Mouse (Mus musculus) mouse embryonic stem cell (cell line): Measurements from ENCODE around the gene U90926.
"Not testable (repeated sequence)": the region's sequence is repeated elsewhere in the genome, so short reads cannot be mapped to it uniquely, and the experiment has no call there.

Experiments
- in situ Hi-C, 2 experiments: fragments of 300-500 bp; cut with MboI; formaldehyde crosslinking; loops; 1 replicate in 1 of 2; 3 replicates in 1 of 2; pipeline ENCODE4 v1.14.3; 2019 to 2020; ENCODE audit warnings: low sequenced_read_pairs in 2 of 2, low pct_unique_long_range_greater_than_20kb in 1 of 2, mixed read lengths in 1 of 2; ENCODE audit not compliant: unreplicated experiment in 1 of 2

U90926 gene

DNA sequence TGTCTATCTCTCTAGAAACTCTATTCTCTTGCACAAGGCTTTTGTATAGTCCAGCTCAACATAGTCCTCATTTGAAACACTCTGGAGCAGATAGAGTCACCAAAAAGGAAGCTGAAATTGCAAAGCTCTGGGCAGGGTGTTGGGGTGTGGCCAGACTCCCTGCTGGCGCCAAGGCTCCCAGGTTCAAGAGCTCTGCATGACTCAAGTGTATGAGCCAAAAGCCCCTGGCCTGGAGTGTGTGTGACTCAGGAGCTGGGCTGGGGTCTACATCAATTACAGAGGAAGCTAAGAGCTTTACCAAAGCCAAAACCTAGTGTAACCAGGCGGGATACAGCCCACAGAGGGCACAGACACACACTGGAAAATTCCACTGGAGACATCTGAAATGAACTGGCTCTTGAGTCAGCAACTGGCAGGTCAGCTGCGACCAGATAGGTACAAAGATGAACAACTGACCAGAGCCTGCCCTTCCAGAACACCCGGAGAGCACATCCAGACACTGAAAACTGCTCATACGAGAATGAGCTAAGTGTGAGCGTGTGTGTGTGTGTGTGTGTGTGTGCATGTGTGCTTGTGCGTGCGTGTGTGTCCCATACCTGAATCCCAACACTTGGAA, 5.2 kb upstream of the U90926 start:
- in situ Hi-C loops, result no loop called here

DNA sequence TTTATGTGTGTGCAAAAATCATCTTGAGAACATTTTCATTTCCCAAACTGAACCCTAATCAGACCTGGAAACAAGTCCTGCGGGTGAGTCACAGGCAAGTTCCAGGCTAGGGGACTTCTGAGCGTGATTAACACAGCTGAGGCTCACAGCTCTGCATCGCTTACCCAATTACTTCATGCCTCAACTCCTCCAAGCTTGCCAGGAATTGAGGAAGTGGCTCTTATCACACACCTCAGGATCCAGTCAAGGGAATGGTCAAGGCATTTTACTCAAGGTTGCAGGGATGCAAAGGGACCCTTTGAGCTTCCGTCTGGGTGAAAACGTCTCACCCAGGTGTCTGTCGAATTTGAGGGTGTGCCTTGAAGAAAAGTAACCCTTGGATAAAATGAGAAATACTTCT, 4.6 kb upstream of the U90926 start:
- in situ Hi-C loops, result no loop called here

DNA sequence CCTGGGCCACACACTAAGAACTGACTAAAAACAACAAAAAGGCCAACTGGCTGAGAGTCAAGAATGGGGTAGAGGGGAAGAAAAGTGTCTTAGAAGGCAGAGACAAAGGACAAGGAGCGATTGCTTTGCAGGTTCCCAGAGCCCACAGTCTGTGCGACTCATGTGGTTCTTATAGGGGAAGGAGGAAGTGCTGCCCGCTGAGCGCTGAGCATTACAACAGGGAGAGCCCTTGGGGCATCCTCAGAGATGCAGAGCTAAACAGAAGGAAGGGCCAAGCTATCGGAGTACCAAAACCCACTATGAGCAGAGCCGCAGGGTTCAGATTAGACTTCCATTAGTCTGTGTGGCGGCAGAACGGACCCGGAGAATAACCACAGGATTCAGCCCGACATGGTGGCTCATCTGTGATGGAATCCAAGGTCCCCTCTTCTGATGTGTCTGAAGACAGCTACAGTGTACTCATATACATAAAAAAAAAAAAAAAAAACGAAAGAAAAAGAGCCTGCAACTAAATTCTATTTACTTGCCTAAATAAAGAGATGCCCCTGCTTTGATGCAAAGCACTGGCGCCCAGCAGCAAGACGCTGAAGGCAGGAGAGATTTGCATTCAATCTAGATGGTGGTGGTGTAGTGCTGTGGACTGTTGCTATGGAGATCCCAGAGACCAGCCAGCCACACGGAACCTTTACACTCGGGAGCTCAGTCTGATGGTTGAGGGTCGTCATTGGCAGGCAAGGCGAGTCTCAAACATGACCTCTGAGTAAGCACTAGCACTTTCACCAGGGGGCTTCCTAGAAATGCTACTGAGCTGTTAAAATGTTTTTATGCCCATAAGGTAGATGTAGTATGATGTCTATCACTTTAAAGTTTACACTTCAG, 3.9 kb upstream of the U90926 start:
- in situ Hi-C loops, result no loop called here

DNA sequence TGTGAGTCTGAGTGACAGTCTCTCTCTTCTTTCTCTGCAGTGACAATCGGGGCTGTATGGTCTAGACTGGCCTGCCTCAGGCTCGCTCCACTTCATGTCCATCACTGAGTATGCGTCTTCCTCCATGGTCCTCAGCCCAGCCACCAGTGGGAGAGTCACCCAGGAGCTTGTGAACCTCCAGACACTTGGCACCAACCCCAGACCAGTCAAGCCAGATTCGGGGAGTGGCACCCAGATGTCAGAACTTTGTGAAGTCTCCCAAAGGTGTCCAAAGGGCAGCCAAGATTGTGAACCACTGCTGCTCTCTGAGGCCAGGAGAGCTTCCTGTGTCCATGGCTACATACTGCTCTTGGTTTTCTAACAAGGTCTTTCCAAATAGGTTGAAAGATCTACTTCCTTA, 3.0 kb downstream of the U90926 start:
- in situ Hi-C loops, result no loop called here

DNA sequence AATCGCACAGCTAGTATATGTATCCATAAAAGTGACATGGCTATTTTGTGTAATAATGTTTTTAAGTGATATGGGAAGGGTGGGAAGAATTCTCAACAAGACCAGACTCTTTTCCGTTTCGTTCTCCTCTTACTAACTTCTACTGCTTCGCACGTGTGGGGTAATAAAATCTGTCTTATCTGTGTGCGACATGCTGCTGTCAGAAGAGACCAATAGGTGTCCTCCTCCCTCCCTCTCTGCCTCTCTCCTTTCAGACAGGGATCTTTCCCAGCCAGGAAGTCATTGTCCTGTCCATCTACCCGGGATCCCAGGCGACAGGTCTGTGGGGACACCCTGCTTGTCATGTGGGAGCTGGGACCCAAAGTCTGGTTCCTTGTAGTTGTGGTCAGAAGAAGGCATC, 5.0 kb downstream of the U90926 start:
- in situ Hi-C loops, result no loop called here

DNA sequence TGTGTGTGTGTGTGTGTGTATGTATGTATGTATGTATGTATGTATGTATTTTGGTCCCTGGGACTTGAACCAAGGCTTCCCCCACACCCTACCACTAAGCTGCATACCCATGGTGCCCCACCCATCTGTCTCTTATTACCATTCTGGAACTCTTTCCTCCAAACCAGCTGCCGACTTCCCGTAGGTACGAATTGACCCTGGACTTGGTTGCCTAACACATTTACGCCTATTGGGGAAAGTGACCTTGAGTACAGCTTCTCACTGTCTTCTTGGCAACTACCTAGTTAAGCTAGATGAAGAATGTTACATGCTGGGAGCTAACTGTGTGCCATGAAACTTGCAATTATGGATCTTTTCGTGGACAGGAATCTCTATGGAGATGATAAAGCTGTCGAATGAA, 9.1 kb downstream of the U90926 start:
- in situ Hi-C loops, result no loop called here

DNA sequence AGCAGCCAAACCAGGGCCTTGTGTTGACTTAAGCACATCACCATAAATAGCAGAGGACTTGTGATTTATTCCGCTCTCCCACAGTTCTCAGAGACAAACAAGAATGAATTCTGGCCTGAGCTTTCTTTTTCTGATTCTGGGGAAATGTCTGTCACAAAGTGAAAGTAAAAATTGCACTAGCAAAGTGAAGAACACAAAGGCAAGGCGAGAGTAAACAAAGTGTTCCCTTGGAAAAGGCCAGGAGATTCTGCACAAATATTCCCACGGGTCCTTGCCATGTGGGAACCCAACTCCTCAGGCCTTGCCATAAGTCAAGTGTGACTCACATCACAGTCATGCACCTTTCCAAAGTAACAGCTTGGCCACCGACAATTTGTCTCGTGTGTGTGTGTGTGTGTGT, 9.5 kb downstream of the U90926 start:
- in situ Hi-C loops, result no loop called here

DNA sequence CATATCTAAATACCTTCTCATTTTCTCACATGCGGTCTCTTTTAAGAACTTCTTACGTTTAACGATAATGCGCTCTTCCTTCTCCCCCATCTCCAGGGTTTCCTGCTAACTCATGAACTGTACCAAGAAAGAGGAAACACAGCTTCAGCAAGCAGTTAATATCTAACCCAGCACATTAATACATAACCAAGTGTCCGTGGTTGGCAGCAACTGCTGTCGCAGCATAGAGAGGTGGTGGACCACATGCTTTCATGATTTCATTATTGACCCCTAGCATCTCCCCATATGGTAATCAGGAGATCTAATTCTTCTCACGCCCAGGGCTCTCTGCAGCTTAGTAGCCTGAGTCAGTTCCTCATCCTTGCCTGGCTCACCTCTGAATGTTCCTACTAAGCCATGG, 10.0 kb downstream of the U90926 start:
- in situ Hi-C loops, result no loop called here

DNA sequence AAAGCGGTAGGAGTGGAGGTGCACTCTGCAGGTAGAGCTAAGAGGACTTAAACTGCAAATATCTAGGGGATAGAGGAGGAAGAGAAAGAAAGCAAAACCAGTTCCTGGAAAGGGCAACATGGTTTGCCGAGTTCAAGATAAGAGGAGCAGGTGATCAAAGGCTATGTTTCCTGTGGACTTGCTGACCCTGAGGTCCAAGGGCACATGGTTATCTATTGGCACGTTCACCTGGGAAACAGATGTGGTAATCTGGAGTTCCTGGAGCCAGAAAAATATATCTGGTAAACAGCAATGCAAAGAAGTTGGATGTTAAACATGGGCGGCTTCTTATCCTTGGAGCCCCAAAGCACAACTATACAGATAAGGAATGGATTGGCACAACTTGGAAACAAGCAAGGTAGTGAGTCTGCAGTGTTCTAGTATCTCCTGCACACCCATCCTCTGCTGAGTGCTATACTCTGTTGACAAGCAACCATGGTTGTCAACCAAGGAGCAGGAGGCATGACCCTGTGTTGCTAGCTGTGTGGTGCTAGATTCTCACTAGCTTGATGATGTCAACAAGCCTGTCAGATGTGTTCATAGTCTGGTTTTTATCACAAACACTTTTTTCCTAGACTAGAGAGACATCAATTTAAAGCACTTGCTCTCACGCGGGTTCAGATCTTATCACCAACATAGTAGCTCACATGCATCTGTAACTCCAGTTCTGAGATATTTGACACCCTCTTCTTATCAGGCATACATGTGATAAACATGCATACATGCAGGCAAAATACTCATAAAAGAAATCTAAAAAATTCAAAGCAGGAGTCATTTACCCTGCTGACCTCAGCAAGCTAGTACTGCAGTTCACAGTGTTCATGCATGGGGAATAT, 10.8 kb downstream of the U90926 start:
- in situ Hi-C loops, result no loop called here

DNA sequence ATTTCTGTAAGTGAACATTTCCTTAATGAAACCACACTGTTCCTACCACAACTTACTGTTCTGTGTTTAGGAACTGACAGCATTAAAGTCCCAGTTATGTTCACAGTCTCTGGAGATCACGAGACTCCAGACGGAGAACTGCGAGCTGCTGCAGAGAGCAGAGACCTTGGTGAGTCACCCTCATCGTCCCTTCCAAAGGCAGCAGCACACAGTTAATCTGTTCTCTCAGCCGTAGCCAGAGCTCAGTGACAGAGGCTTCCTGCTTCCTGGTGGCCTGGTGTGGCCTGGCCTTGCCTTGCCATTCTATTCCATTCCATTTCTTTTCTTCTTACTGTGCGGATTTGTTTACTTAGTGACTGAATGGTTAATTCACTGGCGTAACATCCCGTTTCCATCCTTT, 16.9 kb downstream of the U90926 start:
- in situ Hi-C loops, result no loop called here

DNA sequence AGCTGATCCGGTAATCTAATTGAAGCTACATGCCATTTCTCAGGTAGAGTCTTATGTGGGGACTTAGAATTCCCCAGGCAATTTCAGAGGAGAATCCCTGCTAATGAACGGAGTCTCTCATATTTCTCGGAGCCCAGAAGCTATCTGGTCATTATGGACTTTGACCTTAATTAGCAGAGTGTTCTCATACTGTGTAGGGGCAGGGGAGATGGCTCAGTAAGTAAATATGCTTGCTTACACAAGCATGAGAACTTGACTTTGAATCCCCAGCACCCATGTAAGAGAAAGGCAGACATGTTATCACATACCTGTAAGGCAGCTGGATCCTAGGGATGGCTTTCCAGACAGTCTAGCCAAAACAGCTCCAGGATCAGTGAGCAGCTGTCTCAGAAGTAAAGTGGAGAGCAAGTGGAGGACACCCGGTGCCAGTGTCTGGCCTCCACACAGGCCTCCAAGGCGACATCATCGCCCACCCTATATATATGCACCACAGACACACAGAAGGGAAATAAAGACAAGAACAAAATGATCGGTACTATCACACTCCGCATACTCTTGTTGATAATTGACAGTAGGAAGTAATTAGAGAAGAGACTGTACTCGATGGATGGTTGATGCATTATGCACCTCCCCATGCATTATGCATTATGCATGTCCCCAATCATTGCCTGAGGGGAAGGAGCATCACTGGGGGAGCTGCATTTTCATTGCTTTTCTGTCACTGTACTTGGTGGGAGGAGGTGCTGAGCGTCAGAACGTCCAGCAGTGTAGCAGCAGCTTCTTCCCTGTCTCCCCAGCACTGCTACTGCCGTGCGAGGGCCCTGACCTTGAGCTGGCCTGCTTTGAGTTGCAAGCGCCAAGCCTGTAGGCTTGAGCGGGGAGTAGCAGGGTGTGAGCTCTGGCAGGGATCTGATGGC, 18.1 kb downstream of the U90926 start:
- in situ Hi-C loops, result no loop called here

DNA sequence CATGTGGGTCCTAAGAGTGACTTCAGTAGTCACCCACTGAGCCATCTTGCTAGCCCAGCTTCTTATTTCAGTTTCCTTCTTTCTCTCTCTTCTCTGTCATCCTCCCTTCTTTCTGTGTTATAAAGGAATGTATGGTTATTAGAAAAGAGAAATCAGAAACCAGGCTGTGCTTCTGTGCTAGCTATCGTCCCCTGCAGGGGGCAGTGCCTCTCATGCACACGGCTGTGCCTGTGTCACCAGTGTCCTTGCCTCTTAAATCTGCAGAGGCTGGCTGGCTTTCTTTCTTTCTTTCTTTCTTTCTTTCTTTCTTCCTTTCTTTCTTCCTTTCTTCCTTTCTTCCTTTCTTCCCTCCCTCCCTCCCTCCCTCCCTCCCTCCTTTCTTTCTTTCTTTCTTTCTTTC, 19.5 kb downstream of the U90926 start:
- in situ Hi-C loops, result not testable (repeated sequence)

DNA sequence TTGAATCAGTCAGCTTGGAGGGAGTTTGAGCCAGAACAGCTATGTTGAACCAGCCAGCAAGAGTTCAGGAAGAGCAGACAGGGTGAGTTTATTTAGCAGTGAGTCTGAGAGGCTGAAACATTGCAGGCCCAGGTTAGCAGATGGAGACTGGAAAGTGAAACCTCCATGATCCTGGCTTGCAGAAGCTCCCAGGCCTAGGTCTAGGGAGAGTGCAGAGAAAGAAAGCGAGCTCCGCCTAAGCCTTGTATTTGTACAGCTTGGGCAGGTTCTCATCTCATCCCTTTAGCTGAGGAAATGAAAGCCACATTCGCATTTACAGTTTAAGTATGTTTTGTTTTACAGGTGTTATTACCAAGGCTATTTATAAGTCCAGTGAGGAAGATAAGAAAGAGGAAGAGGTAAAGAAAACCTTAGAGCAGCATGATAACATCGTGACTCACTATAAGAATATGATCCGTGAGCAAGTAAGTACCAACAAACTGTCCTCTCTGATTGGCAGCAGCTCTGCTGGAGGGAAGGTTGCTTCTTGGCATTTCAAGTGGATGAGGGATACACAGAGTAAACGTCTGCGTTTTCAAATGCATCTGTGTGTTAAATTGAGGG, 26.2 kb downstream of the U90926 start:
- in situ Hi-C loops, result no loop called here

DNA sequence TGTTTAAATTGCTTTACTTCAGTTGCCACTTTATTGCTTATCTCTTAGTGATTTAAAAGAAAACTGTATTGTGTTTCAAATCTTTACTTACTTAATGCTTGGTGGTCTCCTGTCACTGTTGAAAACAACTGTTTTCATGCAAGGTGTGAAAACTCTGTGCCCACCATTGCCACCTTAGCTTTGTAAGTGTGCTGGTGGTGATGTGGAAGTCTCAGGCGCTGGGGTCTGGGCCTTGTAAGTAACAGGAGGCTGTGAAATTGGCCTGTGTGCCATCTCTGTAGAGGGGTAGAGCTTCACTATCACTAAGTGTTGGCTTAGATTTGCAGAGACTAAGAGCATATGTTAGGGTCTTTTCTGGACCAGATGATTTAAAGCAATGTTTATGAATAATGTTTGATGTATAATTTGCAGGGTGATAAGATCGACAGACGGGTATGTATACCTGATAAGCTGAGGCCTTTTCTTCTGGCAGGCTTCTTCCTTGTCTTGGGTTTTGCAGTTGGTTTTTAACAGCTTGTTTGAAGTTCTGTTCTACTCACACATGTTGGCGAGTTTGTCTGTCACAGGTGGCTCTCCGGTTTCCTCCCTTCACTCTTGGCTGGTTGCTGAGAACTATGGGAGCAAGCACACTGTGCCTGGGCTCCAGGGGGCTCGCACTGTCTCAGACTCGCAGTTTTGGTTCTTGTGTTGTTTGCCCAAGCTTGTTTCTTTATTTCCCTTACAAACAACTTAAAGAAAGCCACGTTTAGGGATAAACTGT, 32.0 kb downstream of the U90926 start:
- in situ Hi-C loops, result no loop called here

DNA sequence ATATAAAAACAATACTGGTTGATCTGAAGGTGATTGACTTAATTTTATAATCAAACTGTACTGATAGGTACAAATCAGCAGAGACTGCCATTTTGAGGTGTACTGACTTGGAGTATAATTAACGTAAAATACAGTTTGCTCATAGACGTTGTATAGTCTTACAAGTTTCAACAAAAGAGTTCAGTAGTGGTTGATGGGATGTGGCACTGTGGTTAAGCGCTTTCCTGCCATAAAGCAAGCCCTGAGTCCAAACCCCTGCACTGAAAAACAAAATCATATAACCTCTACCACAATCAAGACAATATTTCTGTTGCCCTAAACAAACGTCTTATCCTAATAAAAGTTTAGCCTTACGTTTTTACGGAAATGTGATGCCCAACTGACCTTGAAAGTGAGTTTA, 49.2 kb downstream of the U90926 start:
- in situ Hi-C loops, result no loop called here
